Mouse (Mus musculus): ENCODE data around the gene Tmem220.

GRCm38 (mm10) chr11:67051676-67052320 lies 26.8 kb downstream of the Tmem220 start:
- TF ChIP-seq CTCF (IDR thresholded peaks at IDR 0.05; ENCODE audit: low read depth, low read length) (no peak), POLR2A (IDR thresholded peaks at IDR 0.05; ENCODE audit: extremely low read depth, insufficient read depth, low read length) (no peak)
